Mouse (Mus musculus) kidney, adult 2 months (tissue): ENCODE measurements at regions not wholly inside any gene's neighbourhood (a gene's known extent, or its start where the extent isn't known, plus 50 kb on each side); places are given as distances from the start of the nearest gene placed in this dataset.
A peak's percentile ranks its signal among the peaks of the same experiment; 100 is the strongest.

Source experiments
- DNase-seq: peaks from one replicate; pipeline ENCODE4 v3.0.0; 2021
- H3K27ac ChIP-seq: fragments of 200-500 bp; 2 replicates; pipeline ENCODE4 v1.5.1; 2012; ENCODE audit warnings: low read depth, low read length, control low read depth, inconsistent platforms; ENCODE audit not compliant: insufficient read depth
- H3K27me3 ChIP-seq: fragments of 200-500 bp; replicated peaks from 2 replicates; pipeline ENCODE4 v1.6.1; 2012; ENCODE audit warnings: mild to moderate bottlenecking, moderate library complexity, low read length, inconsistent platforms; ENCODE audit not compliant: control insufficient read depth, insufficient read depth
- H3K36me3 ChIP-seq: fragments of 200-500 bp; 2 replicates; pipeline ENCODE4 v1.6.1; 2012; ENCODE audit warnings: mild to moderate bottlenecking, moderate library complexity, low read length, inconsistent platforms; ENCODE audit not compliant: control insufficient read depth, insufficient read depth
- H3K4me1 ChIP-seq: fragments of 200-500 bp; 2 replicates; pipeline ENCODE4 v1.6.1; 2011; ENCODE audit warnings: low read length; ENCODE audit not compliant: control insufficient read depth, insufficient read depth
- H3K4me3 ChIP-seq: fragments of 200-500 bp; 2 replicates; pipeline ENCODE4 v1.5.1; 2011; ENCODE audit warnings: mild to moderate bottlenecking, low read depth, low read length, control low read depth; ENCODE audit not compliant: insufficient read depth
- CTCF ChIP-seq: fragments of 200-500 bp; conservative IDR thresholded peaks from 2 replicates; pipeline ENCODE4 v1.5.1; 2011; ENCODE audit warnings: low read depth, mild to moderate bottlenecking, control low read depth, low read length, moderate library complexity, mixed read lengths; ENCODE audit not compliant: insufficient read depth, insufficient read length
- POLR2A ChIP-seq: fragments of 200-500 bp; IDR thresholded peaks from one replicate; pipeline ENCODE4 v1.6.1; 2011; ENCODE audit warnings: low read depth, low read length, control low read depth
- WGBS: fragments of 180-500 bp; shearing (Covaris S2); methylation state at CpG from one replicate; pipeline ENCODE4 v1.1.7; 2018; 5-methylcytosine and 5-hydroxymethylcytosine counted together

DNA sequence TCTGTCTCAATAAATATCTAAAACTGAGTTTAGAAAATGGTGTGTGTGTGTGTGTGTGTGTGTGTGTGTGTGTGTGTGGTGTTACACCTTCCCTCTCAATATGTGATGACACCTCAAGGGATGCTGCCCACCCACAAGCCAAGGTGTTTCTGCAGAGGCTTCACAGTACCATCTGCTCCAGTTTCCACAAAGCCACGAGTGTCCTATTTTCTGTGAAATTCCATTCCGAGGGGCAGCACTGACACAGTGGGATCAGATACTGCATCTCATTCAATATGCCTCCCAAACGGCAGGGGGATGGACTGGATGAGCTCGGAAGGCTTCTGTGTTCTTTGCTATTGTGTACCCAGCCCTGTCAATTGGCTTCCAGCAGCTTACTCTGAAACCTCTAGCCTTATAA is 78.5 kb downstream of the Spesp1 start:
- Histone ChIP-seq H3K4me1 (no peaks in the 10 kb centered on the region), H3K27me3 (no peaks in the 10 kb centered on the region), H3K4me3 (no peak overlapping the region), H3K27ac (no peak overlapping the region), H3K36me3 (no peaks in the 10 kb centered on the region)
- WGBS = 68% methylated on average over 4 of the region's 4 CpGs
- no peak for TF ChIP-seq POLR2A
- no peak for TF ChIP-seq CTCF
- no peak for DNase-seq

DNA sequence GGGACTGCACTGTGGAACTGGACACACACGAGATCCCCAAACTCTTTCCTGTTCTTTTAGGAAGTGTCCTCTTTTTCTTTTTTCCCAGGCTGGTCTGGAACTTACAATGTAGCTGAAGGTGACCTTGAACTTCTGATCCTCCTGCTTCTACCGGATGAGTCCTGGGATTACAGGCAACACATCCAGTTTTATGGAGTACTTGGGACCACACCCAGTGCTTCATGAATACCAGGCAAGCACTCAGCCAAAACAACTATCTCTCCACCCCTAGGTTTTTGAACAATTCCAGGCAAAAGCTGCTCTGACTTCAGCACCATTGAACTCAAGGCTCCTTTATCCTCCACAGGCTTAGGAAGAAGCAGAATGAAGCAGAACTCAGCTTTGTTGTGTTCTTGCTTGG is 79.7 kb downstream of the Spesp1 start:
- WGBS = 57% methylated on average over 2 of the region's 2 CpGs
- Histone ChIP-seq H3K27ac (no peak overlapping the region), H3K4me3 (no peak overlapping the region), H3K36me3 (no peaks in the 10 kb centered on the region), H3K27me3 (no peaks in the 10 kb centered on the region), H3K4me1 (no peaks in the 10 kb centered on the region)
- TF ChIP-seq POLR2A = no peak
- TF ChIP-seq CTCF = no peak
- no peak for DNase-seq

DNA sequence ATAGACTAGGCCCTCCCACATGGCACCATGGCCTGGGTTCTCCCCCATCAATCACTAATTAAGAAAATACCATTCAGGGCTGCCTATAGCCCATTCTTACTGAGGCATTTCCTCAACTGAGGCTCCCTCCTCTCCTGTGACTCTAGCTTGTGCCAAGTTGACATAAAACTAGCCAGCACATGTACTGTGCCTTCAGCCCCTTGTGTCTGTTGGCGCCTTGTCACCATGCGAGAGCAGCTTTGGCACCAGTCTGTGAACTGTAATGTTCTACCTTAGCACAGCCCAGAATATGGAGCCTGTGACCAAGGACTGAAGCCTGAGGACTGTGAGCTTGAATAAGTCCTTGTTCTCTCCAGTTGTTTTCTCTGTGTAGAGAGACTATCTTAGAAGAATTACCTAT is 75.0 kb upstream of the Glce start:
- no peak for TF ChIP-seq CTCF
- no peak for TF ChIP-seq POLR2A
- Histone ChIP-seq H3K4me3 (no peak overlapping the region), H3K27ac (no peak overlapping the region), H3K4me1 (no peaks in the 10 kb centered on the region), H3K36me3 (no peaks in the 10 kb centered on the region), H3K27me3 (no peaks in the 10 kb centered on the region)
- no peak for DNase-seq
- WGBS = 95% methylated on average over 2 of the region's 2 CpGs

- Histone ChIP-seq H3K4me1 (no peaks in the 10 kb centered on the region), H3K4me3 (no peak overlapping the region), H3K27ac (no peak overlapping the region), H3K27me3 (no peaks in the 10 kb centered on the region), H3K36me3 (no peaks in the 10 kb centered on the region)
- 23% methylated on average over 6 of the region's 6 CpGs for WGBS
- no peak for DNase-seq
- TF ChIP-seq POLR2A = no peak
- TF ChIP-seq CTCF = no peak
These were observed 70.0 kb upstream of the Glce start for GRCm38 (mm10) chr9:62192424-62192892.

DNA sequence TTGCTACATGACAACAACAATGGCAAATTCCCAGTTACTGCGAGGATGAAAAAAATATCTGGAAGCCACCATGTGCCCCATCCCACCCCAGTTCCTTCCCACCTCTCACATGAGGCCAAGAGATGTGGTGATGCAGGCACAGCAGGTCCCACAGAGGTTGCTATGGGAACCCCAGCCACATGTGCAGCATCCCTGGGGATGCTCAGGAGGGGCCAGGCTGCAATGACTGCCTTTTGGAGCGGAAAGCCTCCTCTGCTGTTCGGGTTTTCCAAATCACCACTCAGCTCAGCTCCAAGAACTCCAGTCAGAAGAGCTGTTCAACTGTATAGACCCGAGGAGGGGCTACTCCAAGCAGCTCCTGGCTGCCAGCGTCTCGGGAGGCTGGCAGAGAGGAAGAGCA is 68.0 kb upstream of the Glce start:
- Histone ChIP-seq H3K4me3 (no peak overlapping the region), H3K27me3 (no peaks in the 10 kb centered on the region), H3K36me3 (no peaks in the 10 kb centered on the region), H3K27ac (no peak overlapping the region), H3K4me1 (no peaks in the 10 kb centered on the region)
- TF ChIP-seq POLR2A = no peak
- no peak for TF ChIP-seq CTCF
- DNase-seq = no peak
- 68% methylated on average over 6 of the region's 6 CpGs for WGBS

DNA sequence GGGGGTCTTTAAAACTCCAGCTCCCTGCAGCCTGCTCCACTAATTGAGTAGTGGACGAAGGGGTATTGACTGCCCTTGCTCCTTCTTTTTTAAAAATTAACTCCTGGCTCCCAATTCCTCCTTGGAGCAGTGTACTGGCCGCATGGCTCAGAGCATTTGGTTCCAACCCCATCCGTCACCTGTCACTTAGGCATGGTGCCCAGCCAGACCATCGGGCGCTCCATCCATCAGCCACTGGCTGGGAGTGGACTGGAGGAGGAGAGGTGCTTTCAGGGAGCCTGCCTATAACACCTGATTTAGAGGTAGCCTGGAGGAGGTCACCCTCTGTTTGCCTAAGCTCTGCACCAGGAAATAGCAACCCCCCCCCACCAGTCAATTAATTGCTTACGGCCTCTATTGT is 66.4 kb upstream of the Glce start:
- 31% methylated on average over 6 of the region's 6 CpGs for whole genome bisulfite sequencing
- Histone ChIP-seq H3K36me3 (no peaks in the 10 kb centered on the region), H3K27me3 (no peaks in the 10 kb centered on the region), H3K27ac (no peak overlapping the region), H3K4me1 (no peaks in the 10 kb centered on the region), H3K4me3 (no peak overlapping the region)
- peak; percentile 14 for DNase-seq
- TF ChIP-seq POLR2A = no peak
- TF ChIP-seq CTCF = no peak

- WGBS = 52% methylated on average over 3 of the region's 3 CpGs
- H3K27me3 ChIP-seq = no peaks in the 10 kb centered on the region
- DNase-seq = no peak
- H3K27ac ChIP-seq = no peak overlapping the region
- H3K4me3 ChIP-seq = no peak overlapping the region
- no peaks in the 10 kb centered on the region for H3K4me1 ChIP-seq
- H3K36me3 ChIP-seq = no peaks in the 10 kb centered on the region
- TF ChIP-seq POLR2A (no peak), CTCF (no peak)
These were observed 65.9 kb upstream of the Glce start for GRCm38 (mm10) chr9:62188379-62188778.

GRCm38 (mm10) chr9:62186886-62187285 is 64.4 kb upstream of the Glce start:
- Histone ChIP-seq H3K36me3 (no peaks in the 10 kb centered on the region), H3K27me3 (no peaks in the 10 kb centered on the region), H3K27ac (no peak overlapping the region), H3K4me1 (no peaks in the 10 kb centered on the region), H3K4me3 (no peak overlapping the region)
- no peak for DNase-seq
- TF ChIP-seq POLR2A = no peak
- TF ChIP-seq CTCF = no peak
- WGBS = 39% methylated on average over 4 of the region's 4 CpGs
